Mouse (Mus musculus): Measurements from ENCODE around the gene Zfyve27.

Zfyve27 gene

DNA sequence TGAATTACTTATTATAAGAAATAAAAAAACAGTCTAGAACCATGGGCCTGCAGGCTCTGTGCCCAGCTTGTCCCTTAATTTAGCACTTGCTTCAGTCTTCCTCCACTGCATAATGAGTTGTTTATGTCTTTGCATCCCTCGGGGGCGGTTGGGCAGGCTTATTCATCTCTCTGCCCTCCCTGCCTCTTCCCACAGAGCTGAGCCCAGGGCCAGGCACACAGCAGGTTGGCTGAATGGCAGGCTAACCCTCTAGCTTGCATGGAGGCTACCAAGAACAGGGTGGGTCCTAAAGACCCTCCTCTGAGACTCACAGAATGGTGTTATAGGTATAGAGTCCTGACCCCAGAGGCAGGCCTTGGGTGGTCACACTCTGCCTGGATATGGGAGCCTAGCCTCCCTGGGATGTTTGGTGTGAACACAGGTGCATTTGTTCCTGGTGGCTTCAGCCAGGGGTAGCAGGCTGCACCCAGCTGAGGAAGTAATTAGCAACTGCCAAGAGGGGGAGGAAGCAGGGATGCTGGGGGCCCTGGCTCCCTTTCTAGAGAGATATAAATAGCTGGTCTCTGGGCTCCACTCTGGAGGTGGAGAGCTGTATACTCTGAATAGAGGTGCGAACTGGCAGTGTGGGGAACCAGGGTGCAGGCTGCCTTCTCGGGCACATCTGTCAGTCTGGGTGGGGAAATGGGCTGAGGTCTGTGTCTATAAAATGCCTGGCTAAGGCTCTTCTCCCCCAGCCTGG is 74.0 kb downstream of the Zfyve27 start:
- no peak for DNase-seq (ENCODE audit: low spot score)

DNA sequence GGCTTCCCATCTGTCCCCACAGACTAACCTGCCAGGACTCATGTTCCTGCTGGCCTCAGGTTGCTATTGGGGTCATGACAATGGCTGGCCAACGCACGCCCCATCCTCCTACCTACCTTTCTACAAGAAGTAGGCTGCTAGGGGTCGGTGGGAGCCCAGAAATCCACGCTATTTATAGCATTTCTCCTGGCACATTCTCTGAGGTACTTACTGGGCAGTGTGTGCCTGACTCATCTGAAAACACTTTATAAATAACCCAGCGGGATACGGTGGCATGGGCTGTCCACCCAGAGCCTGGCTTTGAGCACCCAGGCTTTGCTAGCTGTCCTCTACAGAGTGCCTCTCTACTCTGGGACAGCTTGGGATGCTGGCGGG is 74.6 kb downstream of the Zfyve27 start:
- DNase-seq (ENCODE audit: low spot score), result no peak

DNA sequence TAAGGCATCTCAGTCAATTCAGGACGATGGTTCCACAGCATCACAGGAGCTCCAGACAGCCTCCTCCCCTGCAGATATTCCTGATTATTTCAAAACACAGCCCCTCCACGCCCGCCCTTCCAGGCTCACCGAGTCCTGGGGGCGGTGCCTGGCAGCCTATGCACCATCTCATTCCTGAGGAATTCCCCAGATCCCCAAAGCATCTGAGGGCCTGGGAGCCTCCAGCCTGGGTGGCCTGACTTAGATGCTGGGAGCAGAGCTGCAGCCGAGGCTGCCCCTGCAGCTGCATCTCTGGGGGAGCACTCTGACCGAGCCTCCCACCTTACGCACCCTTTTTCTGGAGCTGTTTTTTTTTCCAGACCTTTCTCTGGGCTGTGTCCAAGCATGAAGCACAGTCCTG is 77.1 kb downstream of the Zfyve27 start:
- DNase-seq (ENCODE audit: low spot score), result peak; percentile 55

DNA sequence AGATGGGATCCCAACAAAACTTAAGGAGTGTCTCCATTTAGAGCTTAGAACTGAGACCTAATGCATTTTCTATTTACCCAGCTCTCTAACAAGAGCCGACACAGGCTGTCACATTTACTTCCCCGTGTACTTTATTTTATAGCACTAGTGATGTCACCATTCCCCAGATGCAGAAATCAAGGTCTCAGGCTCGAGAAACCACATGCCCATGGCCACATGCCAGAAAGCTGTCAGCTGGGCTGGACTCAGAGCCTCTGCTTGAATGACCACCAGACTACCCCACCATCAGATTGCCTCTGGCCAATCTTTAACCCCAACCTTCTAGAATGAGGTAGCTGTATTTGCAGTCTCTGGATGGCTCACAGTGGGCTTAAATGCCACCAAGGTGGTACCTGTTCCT is 79.7 kb downstream of the Zfyve27 start:
- DNase-seq (ENCODE audit: low spot score), result no peak
